Mouse (Mus musculus) G1E (cell line): ENCODE measurements around the gene Tcl1b3. TPM values are rescaled to one million over a fixed set of nuclear protein-coding genes. Genes with fewer than 3 reads are reported as not detected.

Experiments used
- ATAC-seq: 2 replicates; pipeline ENCODE4 v1.8.0; 2016; ENCODE audit warnings: mild to moderate bottlenecking; ENCODE audit not compliant: insufficient number of reproducible peaks, poor library complexity, low FRiP score, severe bottlenecking; ENCODE audit errors: extremely low read depth
- DNase-seq: peaks from one replicate; pipeline ENCODE4 v3.0.0; 2012; ENCODE audit warnings: low spot score
- H3K27me3 ChIP-seq: 2 replicates; pipeline ENCODE4 v1.6.1; 2012; ENCODE audit warnings: mild to moderate bottlenecking, low read length, inconsistent platforms; ENCODE audit not compliant: insufficient read depth
- H3K36me3 ChIP-seq: replicated peaks from 2 replicates; pipeline ENCODE3; 2012; ENCODE audit warnings: mild to moderate bottlenecking, inconsistent platforms
- H3K4me1 ChIP-seq: 2 replicates; pipeline ENCODE4 v1.6.1; 2012; ENCODE audit warnings: low read depth, low read length, inconsistent platforms, mixed read lengths; ENCODE audit not compliant: insufficient read depth
- H3K4me3 ChIP-seq: 2 replicates; pipeline ENCODE4 v1.5.1; 2012; ENCODE audit warnings: low read depth, mild to moderate bottlenecking, inconsistent platforms, low read length, moderate library complexity, mixed read lengths
- H3K9me3 ChIP-seq: replicated peaks from 2 replicates; pipeline ENCODE4 v1.6.1; 2012; ENCODE audit warnings: inconsistent platforms
- CTCF ChIP-seq: IDR thresholded peaks from 2 replicates; pipeline ENCODE4 v1.5.1; 2012; ENCODE audit warnings: low read depth, low read length, inconsistent platforms, mixed read lengths
- GATA1 ChIP-seq: IDR thresholded peaks from 2 replicates; pipeline ENCODE4 v1.6.1; 2012; ENCODE audit warnings: borderline replicate concordance, low read length, inconsistent platforms, mixed read lengths
- GATA2 ChIP-seq: IDR thresholded peaks from 2 replicates; pipeline ENCODE4 v1.6.1; 2012; ENCODE audit warnings: low read depth, low read length, inconsistent platforms, borderline replicate concordance
- POLR2AphosphoS5 ChIP-seq: IDR thresholded peaks from 2 replicates; pipeline ENCODE4 v1.6.1; 2012; ENCODE audit warnings: low read depth, low read length, inconsistent platforms; ENCODE audit not compliant: insufficient replicate concordance
- TAL1 ChIP-seq: conservative IDR thresholded peaks from 2 replicates; pipeline ENCODE4 v1.6.1; 2012; ENCODE audit warnings: low read depth, low read length, inconsistent platforms, mixed read lengths
- polyA plus RNA-seq: library from polyadenylated mRNA; stranded (reverse); fragments of >175 nt; gene quantifications from 2 replicates; pipeline ENCODE4 v1.2.3, GENCODE M21; 2012
- total RNA-seq, 2 experiments: library from RNA; stranded (forward) in 1 of 2; stranded (reverse) in 1 of 2; fragments of 200-1000 nt in 1 of 2; fragments of >200 nt in 1 of 2; fragmentation: Nextera tagmentation in 1 of 2; gene quantifications; 2 replicates each; pipeline ENCODE4 v1.2.3; 2014 to 2017

Tcl1b3 gene
- total and polyA plus RNA-seq, 3 experiments, result not detected

- no peak overlapping the region for H3K4me3 ChIP-seq
- DNase-seq, result no peak
- H3K27me3 ChIP-seq, result no peaks in the 10 kb centered on the region
- no peak for ATAC-seq
- no peaks in the 10 kb centered on the region for H3K36me3 ChIP-seq
- H3K4me1 ChIP-seq, result no peaks in the 10 kb centered on the region
- H3K9me3 ChIP-seq, result peaks cover 66% of the 10 kb centered on the region
- TF ChIP-seq GATA2 (no peak), TAL1 (no peak), POLR2AphosphoS5 (no peak), GATA1 (no peak), CTCF (no peak)
Observed at GRCm38 (mm10) chr12:105234362-105234761, 43.5 kb downstream of the Tcl1b3 start.

DNA sequence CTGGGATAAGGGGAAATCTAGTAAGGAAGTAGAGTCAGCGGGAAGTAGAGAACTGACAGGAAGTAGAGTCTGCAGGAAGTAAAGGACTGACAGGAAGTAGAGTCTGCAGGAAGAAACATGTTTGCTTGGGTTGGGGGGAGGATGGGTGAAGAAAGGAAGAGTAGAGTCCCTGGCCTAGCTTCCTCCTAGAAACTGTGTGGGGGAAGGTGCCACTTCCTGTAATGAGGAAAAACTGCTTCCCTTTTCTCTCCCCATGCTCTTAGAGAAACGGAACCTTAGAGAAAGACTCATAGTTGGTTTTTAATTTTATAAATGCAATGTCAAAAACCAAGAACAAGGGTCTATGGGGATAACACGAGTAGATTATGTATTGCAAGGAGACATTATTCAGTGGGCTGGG, 44.2 kb downstream of the Tcl1b3 start:
- peaks cover 72% of the 10 kb centered on the region for H3K9me3 ChIP-seq
- ATAC-seq (no peak), DNase-seq (no peak)
- H3K4me3 ChIP-seq, result no peak overlapping the region
- H3K36me3 ChIP-seq, result no peaks in the 10 kb centered on the region
- H3K4me1 ChIP-seq, result no peaks in the 10 kb centered on the region
- TF ChIP-seq CTCF (no peak), POLR2AphosphoS5 (no peak), GATA1 (no peak), GATA2 (no peak), TAL1 (no peak)
- no peaks in the 10 kb centered on the region for H3K27me3 ChIP-seq

- peaks cover 89% of the 10 kb centered on the region for H3K9me3 ChIP-seq
- no peak for ATAC-seq
- TF ChIP-seq GATA1 (no peak), GATA2 (no peak), TAL1 (no peak), CTCF (no peak), POLR2AphosphoS5 (no peak)
Observed at GRCm38 (mm10) chr12:105239060-105239459, 48.2 kb downstream of the Tcl1b3 start.

More at GRCm38 (mm10) chr12:105239060-105239459, 48.2 kb downstream of the Tcl1b3 start:
- no peak overlapping the region for H3K4me3 ChIP-seq
- H3K4me1 ChIP-seq, result no peaks in the 10 kb centered on the region
- H3K27me3 ChIP-seq, result no peaks in the 10 kb centered on the region
- H3K36me3 ChIP-seq, result no peaks in the 10 kb centered on the region
- DNase-seq, result no peak

Other genes starting within 250 kb of the Tcl1b3 start
- 24.8 and 27.9 TPM in 2 replicates for gene Syne3, start 181.2 kb upstream of the Tcl1b3 start, total RNA-seq (2014; fragmentation: Nextera tagmentation)
- gene Syne3, start 181.2 kb upstream of the Tcl1b3 start, total RNA-seq (2017), result 21.3 and 21.7 TPM in 2 replicates
- gene Syne3, start 181.2 kb upstream of the Tcl1b3 start, polyA plus RNA-seq, result 29.7 and 31.1 TPM in 2 replicates
- 227 and 282 TPM in 2 replicates for gene Glrx5, start 158.4 kb upstream of the Tcl1b3 start, total RNA-seq (2014; fragmentation: Nextera tagmentation)
- 97.4 and 97.9 TPM in 2 replicates for gene Glrx5, start 158.4 kb upstream of the Tcl1b3 start, total RNA-seq (2017)
- gene Glrx5, start 158.4 kb upstream of the Tcl1b3 start, polyA plus RNA-seq, result 320 and 368 TPM in 2 replicates
- gene Tcl1b2, start 45.0 kb upstream of the Tcl1b3 start, total RNA-seq (2014; fragmentation: Nextera tagmentation), result not detected in 2 replicates
- gene Tcl1b2, start 45.0 kb upstream of the Tcl1b3 start, total RNA-seq (2017), result not detected in 2 replicates
- gene Tcl1b2, start 45.0 kb upstream of the Tcl1b3 start, polyA plus RNA-seq, result not detected in 2 replicates
- not detected in 2 replicates for gene Tcl1b1, start 31.4 kb upstream of the Tcl1b3 start, total RNA-seq (2014; fragmentation: Nextera tagmentation)
- not detected in 2 replicates for gene Tcl1b1, start 31.4 kb upstream of the Tcl1b3 start, total RNA-seq (2017)
- not detected in 2 replicates for gene Tcl1b1, start 31.4 kb upstream of the Tcl1b3 start, polyA plus RNA-seq
- gene Tcl1b5, start 14.7 kb upstream of the Tcl1b3 start, total RNA-seq (2014; fragmentation: Nextera tagmentation), result not detected in 2 replicates
- not detected in 2 replicates for gene Tcl1b5, start 14.7 kb upstream of the Tcl1b3 start, total RNA-seq (2017)
- gene Tcl1b5, start 14.7 kb upstream of the Tcl1b3 start, polyA plus RNA-seq, result not detected in 2 replicates
- gene Tcl1b4, start 10.9 kb downstream of the Tcl1b3 start, total RNA-seq (2014; fragmentation: Nextera tagmentation), result not detected in 2 replicates
- gene Tcl1b4, start 10.9 kb downstream of the Tcl1b3 start, total RNA-seq (2017), result 0.22 TPM in 1 of 2 replicates, not detected in the other
- not detected in 2 replicates for gene Tcl1b4, start 10.9 kb downstream of the Tcl1b3 start, polyA plus RNA-seq
- not detected in 2 replicates for gene Tcl1, start 31.8 kb downstream of the Tcl1b3 start, total RNA-seq (2014; fragmentation: Nextera tagmentation)
- 0.29 and 0.49 TPM in 2 replicates for gene Tcl1, start 31.8 kb downstream of the Tcl1b3 start, total RNA-seq (2017)
- gene Tcl1, start 31.8 kb downstream of the Tcl1b3 start, polyA plus RNA-seq, result not detected in 2 replicates
- gene Tunar, start 142.8 kb downstream of the Tcl1b3 start, total RNA-seq (2014; fragmentation: Nextera tagmentation), result not detected in 2 replicates
- gene Tunar, start 142.8 kb downstream of the Tcl1b3 start, total RNA-seq (2017), result 0.11 and 0.12 TPM in 2 replicates
- not detected in 2 replicates for gene Tunar, start 142.8 kb downstream of the Tcl1b3 start, polyA plus RNA-seq